Mouse (Mus musculus): ENCODE data around the gene Gm20388.

Gene Gm20388

GRCm38 (mm10) chr8:124370422-124371183 lies 4460.0 kb downstream of the Gm20388 start:
- DNase-seq: no peak

- DNase-seq: no peak
Observed at GRCm38 (mm10) chr8:124371410-124372123, 4460.9 kb downstream of the Gm20388 start.

GRCm38 (mm10) chr8:124373753-124374152 lies 4463.1 kb downstream of the Gm20388 start:
- DNase-seq: no peak

- DNase-seq: no peak
Observed at GRCm38 (mm10) chr8:124375168-124375567, 4464.5 kb downstream of the Gm20388 start.

GRCm38 (mm10) chr8:124375727-124376126 lies 4465.1 kb downstream of the Gm20388 start:
- no peak for DNase-seq

- DNase-seq: no peak
Observed at GRCm38 (mm10) chr8:124376406-124376805, 4465.8 kb downstream of the Gm20388 start.

- DNase-seq: no peak
Observed at GRCm38 (mm10) chr8:124379289-124379688, 4468.6 kb downstream of the Gm20388 start.

- no peak for DNase-seq
Observed at GRCm38 (mm10) chr8:124382235-124382634, 4471.6 kb downstream of the Gm20388 start.

- no peak for DNase-seq
Observed at GRCm38 (mm10) chr8:124384336-124384735, 4473.7 kb downstream of the Gm20388 start.

- DNase-seq: no peak
Observed at GRCm38 (mm10) chr8:124386225-124386899, 4475.7 kb downstream of the Gm20388 start.

GRCm38 (mm10) chr8:124389495-124389894 lies 4478.9 kb downstream of the Gm20388 start:
- no peak for DNase-seq

- DNase-seq: no peak
Observed at GRCm38 (mm10) chr8:124391191-124391590, 4480.6 kb downstream of the Gm20388 start.

- DNase-seq: no peak
Observed at GRCm38 (mm10) chr8:124392271-124393012, 4481.8 kb downstream of the Gm20388 start.

- no peak for DNase-seq
Observed at GRCm38 (mm10) chr8:124393013-124393412, 4482.4 kb downstream of the Gm20388 start.

- DNase-seq: no peak
Observed at GRCm38 (mm10) chr8:124393927-124394326, 4483.3 kb downstream of the Gm20388 start.

GRCm38 (mm10) chr8:124394951-124395350 lies 4484.3 kb downstream of the Gm20388 start:
- DNase-seq: no peak
